Mouse (Mus musculus): ENCODE measurements at regions not wholly inside any gene's neighbourhood (a gene's known extent, or its start where the extent isn't known, plus 50 kb on each side); places are given as distances from the start of the nearest gene placed in this dataset.

- TF ChIP-seq CTCF (IDR thresholded peaks at IDR 0.05; ENCODE audit: control insufficient read depth, insufficient read depth, insufficient replicate concordance, low read depth, low read length) (no peak), POLR2A (IDR thresholded peaks at IDR 0.05; ENCODE audit: control insufficient read depth, low read depth, low read length) (no peak)
These were observed 154.3 kb upstream of the Lrrn1 start for GRCm38 (mm10) chr6:107375274-107375673.
